Mouse (Mus musculus) hindbrain, embryonic 11.5 days (tissue): ENCODE measurements around the gene Stk32c. TPM values are rescaled to one million over a fixed set of nuclear protein-coding genes. Genes with fewer than 3 reads are reported as not detected.

Experiments
- ATAC-seq: fragments of 200-750 bp; cut with Nextera tagmentation; 2 replicates; pipeline ENCODE4 v1.8.0; 2017; ENCODE audit warnings: mild to moderate bottlenecking, moderate TSS enrichment, moderate library complexity; ENCODE audit not compliant: low FRiP score
- DNase-seq: peaks from one replicate; pipeline ENCODE4 v3.0.0-alpha.2; 2015; ENCODE audit warnings: low spot score
- H3K27ac ChIP-seq: fragments of 300-500 bp; sonication (generic); 2 replicates; pipeline ENCODE4 v1.5.1; 2014; ENCODE audit warnings: mild to moderate bottlenecking, low read depth, low read length
- H3K27me3 ChIP-seq: fragments of 300-500 bp; sonication (generic); 2 replicates; pipeline ENCODE4 v1.6.1; 2014; ENCODE audit warnings: mild to moderate bottlenecking, low read length, moderate library complexity, mixed read lengths; ENCODE audit not compliant: control insufficient read depth, insufficient read depth
- H3K36me3 ChIP-seq: fragments of 300-500 bp; sonication (generic); 2 replicates; pipeline ENCODE4 v1.6.1; 2014; ENCODE audit warnings: mild to moderate bottlenecking, low read length, moderate library complexity, mixed read lengths; ENCODE audit not compliant: control insufficient read depth, insufficient read depth
- H3K4me1 ChIP-seq: fragments of 300-500 bp; sonication (generic); replicated peaks from 2 replicates; pipeline ENCODE4 v1.6.1; 2014; ENCODE audit warnings: low read length, mixed read lengths; ENCODE audit not compliant: control insufficient read depth, insufficient read depth
- H3K4me2 ChIP-seq: fragments of 300-500 bp; sonication (generic); replicated peaks from 2 replicates; pipeline ENCODE4 v1.6.1; 2014; ENCODE audit warnings: mild to moderate bottlenecking, low read depth, low read length
- H3K4me3 ChIP-seq: fragments of 300-500 bp; sonication (generic); 2 replicates; pipeline ENCODE4 v1.5.1; 2014; ENCODE audit warnings: low read depth, low read length
- H3K9ac ChIP-seq: fragments of 300-500 bp; sonication (generic); 2 replicates; pipeline ENCODE4 v1.6.1; 2014; ENCODE audit warnings: low read depth, low read length
- H3K9me3 ChIP-seq: fragments of 300-500 bp; sonication (generic); 2 replicates; pipeline ENCODE4 v1.6.1; 2016; ENCODE audit warnings: low read length; ENCODE audit not compliant: control insufficient read depth
- WGBS: fragments of 180-500 bp; shearing (Covaris S2); extraction: QIAGEN DNeasy Blood & Tissue Kit; methylation state at CpG from one replicate; pipeline ENCODE4 v1.1.7; 2014; 5-methylcytosine and 5-hydroxymethylcytosine counted together
- polyA plus RNA-seq: library from polyadenylated mRNA; unstranded; fragments of >200 nt; fragmentation: Nextera tagmentation; extraction: Ambion mirVana; gene quantifications from 2 replicates; pipeline ENCODE4 v1.2.1, GENCODE M21; 2014

The Stk32c gene
- polyA plus RNA-seq, 1 experiment from 2014 or later: 0.54 TPM

DNA sequence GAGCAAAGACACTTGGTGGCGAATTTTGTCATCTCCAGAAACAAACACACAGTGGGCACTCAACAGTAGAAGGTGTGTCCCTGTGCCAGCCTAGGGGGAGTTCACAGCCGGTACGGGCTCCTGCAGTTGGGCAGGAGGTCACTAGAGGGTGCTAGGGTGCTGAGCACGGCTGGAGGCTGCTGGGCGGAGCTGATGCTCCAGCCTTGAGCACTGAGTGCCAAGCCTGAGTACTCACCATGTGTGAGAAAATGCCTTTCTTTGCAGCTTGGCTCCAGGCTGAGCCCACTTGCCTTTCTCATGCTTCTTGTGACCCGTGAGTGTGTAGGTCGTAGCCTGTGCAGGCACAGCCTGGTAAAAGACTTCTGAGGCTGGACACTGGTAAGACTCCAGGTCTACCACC, 20.6 kb upstream of the Stk32c start:
- Histone ChIP-seq H3K27me3 (no peaks in the 10 kb centered on the region), H3K4me1 (0 out of 2 replicates have a peak, but pooled peaks cover 2% of the 10 kb centered on the region), H3K36me3 (no peaks in the 10 kb centered on the region), H3K4me2 (no peak overlapping the region), H3K27ac (no peak overlapping the region), H3K9ac (no peak overlapping the region), H3K4me3 (no peak overlapping the region), H3K9me3 (no peaks in the 10 kb centered on the region)
- peak; percentile 75 for ATAC-seq
- peak; percentile 88 for DNase-seq
- under 1% methylated on average over 7 of the region's 7 CpGs for WGBS

DNA sequence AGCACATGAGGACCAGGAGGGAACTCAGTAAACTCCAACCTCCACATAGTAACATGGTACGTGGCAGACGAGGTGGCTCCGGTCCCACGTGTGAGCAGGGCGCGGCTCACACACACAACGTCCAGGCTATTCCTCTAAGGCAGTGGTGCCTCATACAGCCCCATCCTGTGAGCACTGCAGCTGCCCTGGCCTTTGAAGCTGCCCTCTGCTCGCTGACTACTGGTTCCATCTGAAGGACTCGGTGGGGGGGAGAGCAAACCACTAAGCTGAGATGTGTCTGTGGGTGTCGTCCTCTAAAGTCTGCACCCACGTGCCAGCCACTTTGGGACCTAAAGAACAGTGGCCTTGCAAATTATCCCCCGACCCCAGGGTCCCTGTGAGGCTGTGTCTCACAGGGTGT, 17.1 kb upstream of the Stk32c start:
- 78% methylated on average over 12 of the region's 12 CpGs for WGBS
- Histone ChIP-seq H3K9me3 (no peaks in the 10 kb centered on the region), H3K4me1 (0 out of 2 replicates have a peak, but pooled peaks cover 2% of the 10 kb centered on the region), H3K27ac (no peak overlapping the region), H3K4me2 (no peak overlapping the region), H3K36me3 (no peaks in the 10 kb centered on the region), H3K27me3 (no peaks in the 10 kb centered on the region), H3K9ac (no peak overlapping the region), H3K4me3 (no peak overlapping the region)
- DNase-seq: no peak
- ATAC-seq: no peak

DNA sequence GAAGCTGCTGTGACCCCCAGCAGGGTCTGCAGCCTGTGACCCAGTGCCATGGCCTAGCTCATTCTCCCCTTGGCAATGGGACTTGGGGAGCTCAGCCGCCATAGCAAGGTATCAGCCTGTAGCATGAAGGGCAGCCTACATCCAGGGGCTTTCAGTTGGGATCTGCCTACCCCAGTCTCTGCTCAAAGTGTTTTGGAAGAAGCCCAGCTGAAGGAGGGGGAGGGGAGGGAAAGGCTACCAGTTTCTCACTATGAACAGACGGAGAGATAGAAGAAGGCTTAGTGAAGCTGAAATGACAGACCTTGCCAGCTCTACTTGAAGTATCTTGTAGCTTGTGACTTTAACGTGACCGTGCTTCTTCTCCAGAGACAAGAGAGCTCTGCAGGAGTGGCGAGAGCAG, 16.7 kb upstream of the Stk32c start:
- H3K4me3 ChIP-seq: no peak overlapping the region
- WGBS: 83% methylated on average over 5 of the region's 5 CpGs
- H3K36me3 ChIP-seq: no peaks in the 10 kb centered on the region
- 0 out of 2 replicates have a peak, but pooled peaks cover 2% of the 10 kb centered on the region for H3K4me1 ChIP-seq
- H3K27ac ChIP-seq: no peak overlapping the region
- no peaks in the 10 kb centered on the region for H3K27me3 ChIP-seq
- no peaks in the 10 kb centered on the region for H3K9me3 ChIP-seq
- H3K9ac ChIP-seq: no peak overlapping the region
- H3K4me2 ChIP-seq: no peak overlapping the region
- no peak for DNase-seq
- no peak for ATAC-seq

DNA sequence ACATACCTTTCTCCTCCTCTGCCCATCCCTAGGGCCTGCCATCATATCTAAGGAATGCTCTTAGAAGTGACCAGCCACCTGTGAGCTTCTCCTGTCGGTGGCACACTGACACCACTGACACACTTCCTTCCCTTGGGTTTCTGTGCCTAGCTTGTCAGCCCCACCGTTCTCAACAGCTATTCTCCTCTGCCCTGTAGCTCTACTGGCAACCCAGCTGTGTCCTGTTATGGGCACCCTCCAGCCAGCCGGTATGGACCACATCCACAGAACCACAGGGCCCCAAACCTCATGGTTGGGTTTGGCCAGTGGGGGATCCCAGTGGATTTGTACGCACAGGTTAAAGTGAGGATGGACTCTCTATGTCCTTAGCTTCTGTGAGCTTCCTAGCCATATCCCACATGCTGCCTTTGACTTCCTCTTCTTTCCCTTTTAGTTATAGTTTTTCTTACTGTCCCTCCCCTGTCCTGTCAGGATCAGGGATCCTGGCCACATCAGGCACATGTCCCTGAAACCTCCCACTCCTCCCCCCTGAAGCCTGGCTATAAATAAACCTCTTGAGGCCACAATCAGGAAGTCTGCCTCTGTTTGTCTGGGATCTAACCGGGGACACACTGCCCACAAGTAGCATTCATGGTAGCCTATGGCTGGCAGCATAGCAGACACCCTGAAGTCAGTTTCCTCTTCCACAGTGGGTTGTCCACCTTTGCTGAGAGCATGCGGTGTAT, 15.5 kb upstream of the Stk32c start:
- no peak for ATAC-seq
- Histone ChIP-seq H3K9me3 (no peaks in the 10 kb centered on the region), H3K27ac (no peak overlapping the region), H3K36me3 (no peaks in the 10 kb centered on the region), H3K4me3 (no peak overlapping the region), H3K4me1 (no peaks in the 10 kb centered on the region), H3K4me2 (no peak overlapping the region), H3K9ac (no peak overlapping the region), H3K27me3 (no peaks in the 10 kb centered on the region)
- WGBS: 80% methylated on average over 6 of the region's 6 CpGs
- DNase-seq: no peak

DNA sequence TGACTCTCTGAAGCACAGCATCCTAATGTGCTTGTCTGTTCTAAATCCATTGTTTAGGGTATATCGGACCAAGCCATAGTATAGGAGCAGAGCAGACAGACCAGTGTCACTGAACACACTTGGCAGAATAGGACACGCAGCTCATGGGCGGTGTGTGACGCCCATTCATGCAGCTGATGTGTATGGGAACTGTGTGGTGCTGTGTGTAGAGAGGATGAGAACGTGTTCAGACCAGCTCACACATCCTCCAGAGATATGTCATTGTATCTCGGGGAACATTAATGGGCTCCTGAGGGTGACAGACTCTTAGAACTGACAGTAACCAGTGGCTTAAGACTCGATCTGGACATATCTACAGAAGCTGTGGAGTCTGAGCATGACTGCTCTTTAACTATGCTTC, 13.3 kb upstream of the Stk32c start:
- no peak overlapping the region for H3K4me3 ChIP-seq
- WGBS: 90% methylated on average over 7 of the region's 7 CpGs
- DNase-seq: no peak

DNA sequence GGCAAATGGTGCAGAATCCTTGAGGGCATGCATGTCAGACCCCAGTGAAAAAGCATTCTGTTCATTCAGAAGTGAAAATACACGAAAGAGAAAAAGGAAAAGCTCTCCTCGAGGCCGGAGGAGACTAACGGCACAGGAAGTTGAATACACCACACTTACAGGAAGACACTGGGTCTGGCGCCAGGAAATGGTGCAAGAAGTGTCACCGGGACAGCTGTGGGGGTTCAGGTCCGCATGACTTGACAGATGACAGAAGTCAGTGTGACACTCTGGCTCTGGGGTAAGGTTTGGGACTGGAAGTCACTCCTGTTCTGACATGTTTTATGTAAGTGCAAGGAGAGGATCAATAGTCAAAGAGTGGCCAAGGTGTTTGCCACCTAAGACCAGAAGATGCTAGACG, 11.6 kb upstream of the Stk32c start:
- Histone ChIP-seq H3K4me1 (no peaks in the 10 kb centered on the region), H3K36me3 (no peaks in the 10 kb centered on the region), H3K27me3 (no peaks in the 10 kb centered on the region), H3K9ac (no peak overlapping the region), H3K27ac (no peak overlapping the region), H3K4me3 (no peak overlapping the region), H3K4me2 (no peak overlapping the region), H3K9me3 (no peaks in the 10 kb centered on the region)
- no peak for ATAC-seq
- WGBS: 76% methylated on average over 8 of the region's 8 CpGs
- DNase-seq: no peak

More for the DNA sequence above, 13.3 kb upstream of the Stk32c start:
- Histone ChIP-seq H3K27me3 (no peaks in the 10 kb centered on the region), H3K4me2 (no peak overlapping the region), H3K9ac (no peak overlapping the region), H3K27ac (no peak overlapping the region), H3K36me3 (no peaks in the 10 kb centered on the region), H3K9me3 (no peaks in the 10 kb centered on the region), H3K4me1 (no peaks in the 10 kb centered on the region)
- ATAC-seq: no peak

DNA sequence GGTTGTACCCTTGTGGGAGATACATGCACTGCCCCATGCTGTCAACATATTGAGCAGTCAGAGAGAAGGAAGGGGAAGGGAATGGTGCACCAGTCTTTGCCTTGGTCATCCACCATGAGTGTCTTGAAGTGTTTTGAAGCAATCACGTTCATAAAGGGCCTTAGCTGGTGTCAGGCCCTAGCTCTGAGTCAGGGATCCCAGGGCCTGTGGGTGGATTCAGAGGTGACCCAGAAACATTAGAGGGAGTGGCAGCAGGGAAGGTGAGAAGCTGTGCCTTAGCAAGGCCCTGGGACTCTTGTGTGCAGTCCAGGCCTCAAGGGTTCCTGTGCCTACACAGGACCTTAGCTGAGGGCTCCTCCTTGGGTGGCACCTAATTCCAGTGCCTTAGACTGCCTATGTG, 11.0 kb upstream of the Stk32c start:
- Histone ChIP-seq H3K27ac (no peak overlapping the region), H3K36me3 (no peaks in the 10 kb centered on the region), H3K4me2 (no peak overlapping the region), H3K4me1 (no peaks in the 10 kb centered on the region), H3K9ac (no peak overlapping the region), H3K9me3 (no peaks in the 10 kb centered on the region), H3K4me3 (no peak overlapping the region), H3K27me3 (no peaks in the 10 kb centered on the region)
- 88% methylated on average over 1 of the region's 1 CpGs for WGBS
- ATAC-seq (no peak), DNase-seq (no peak)

DNA sequence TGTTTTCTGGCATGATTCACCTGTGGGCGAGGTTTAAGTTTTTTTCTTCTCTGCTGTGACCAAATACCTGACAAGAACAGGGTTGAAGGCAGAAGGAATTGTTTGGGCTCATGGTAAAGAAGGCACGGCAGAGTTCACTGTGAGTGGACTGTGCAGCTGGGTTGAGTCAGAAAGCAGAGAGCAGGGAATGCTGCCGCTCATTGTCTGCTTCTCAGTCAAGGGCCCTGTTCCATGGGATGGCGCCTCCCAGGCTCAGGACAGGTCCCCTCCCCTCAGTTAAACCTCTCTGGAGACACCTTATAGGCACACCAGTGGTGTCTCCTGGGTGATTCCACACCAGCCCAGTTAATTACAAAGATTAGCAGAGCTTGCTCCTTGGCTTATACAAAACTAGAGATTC, 9.2 kb upstream of the Stk32c start:
- no peak for DNase-seq
- WGBS: 82% methylated on average over 4 of the region's 4 CpGs
- Histone ChIP-seq H3K4me2 (no peak overlapping the region), H3K36me3 (no peaks in the 10 kb centered on the region), H3K9me3 (no peaks in the 10 kb centered on the region), H3K4me3 (no peak overlapping the region), H3K9ac (no peak overlapping the region), H3K27me3 (no peaks in the 10 kb centered on the region), H3K27ac (no peak overlapping the region), H3K4me1 (no peaks in the 10 kb centered on the region)
- no peak for ATAC-seq

DNA sequence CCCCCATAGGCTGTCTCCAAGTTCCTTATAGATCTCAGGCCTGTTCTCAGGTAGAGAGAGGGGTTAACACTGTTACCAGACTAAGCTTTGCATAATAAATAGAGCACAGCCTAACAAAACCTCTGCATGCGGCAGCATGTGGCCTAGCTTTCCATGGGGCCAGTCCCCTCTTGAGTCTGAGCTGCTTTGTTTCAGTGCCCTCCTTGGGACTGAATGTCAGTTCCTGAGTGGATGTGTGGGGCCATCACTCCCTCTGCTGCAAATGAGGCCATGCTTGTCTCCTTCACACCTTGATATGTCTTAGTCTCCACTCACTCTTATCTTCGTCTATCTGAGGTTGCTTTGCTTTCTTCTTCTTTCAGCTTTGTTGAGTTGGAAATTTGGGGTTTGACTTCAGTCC, 8.7 kb upstream of the Stk32c start:
- Histone ChIP-seq H3K4me1 (no peaks in the 10 kb centered on the region), H3K9me3 (no peaks in the 10 kb centered on the region), H3K27me3 (no peaks in the 10 kb centered on the region), H3K36me3 (no peaks in the 10 kb centered on the region), H3K4me2 (no peak overlapping the region), H3K9ac (no peak overlapping the region), H3K27ac (no peak overlapping the region), H3K4me3 (no peak overlapping the region)
- 63% methylated on average over 2 of the region's 2 CpGs for WGBS
- ATAC-seq (no peak), DNase-seq (no peak)
